Mouse (Mus musculus) leukemia stem cell, adult 10-12 weeks (primary cell): ENCODE results near the gene Olfr61. TPM values are rescaled to one million over a fixed set of nuclear protein-coding genes. Genes with fewer than 3 reads are reported as not detected.

Experiments used
- polyA plus RNA-seq: library from polyadenylated mRNA; stranded (reverse); fragments of >175 nt; gene quantifications from 2 replicates; pipeline ENCODE4 v1.2.3, GENCODE M21; 2012; ENCODE audit warnings: low replicate concordance

Gene Olfr61
- not detected in 2 replicates for polyA plus RNA-seq

GRCm38 (mm10) chr7:140628670-140629069 is at the start of gene Olfr61:
Olfr61 (plus strand) TSS chr7:140628970.

GRCm38 (mm10) chr7:140600969-140601368 is 27.8 kb upstream of the Olfr61 start, which contains the start of gene Olfr46:
Olfr46 (plus strand) TSS chr7:140601269.

GRCm38 (mm10) chr7:140646152-140646551 is 17.4 kb downstream of the Olfr61 start, which contains the start of gene Olfr53:
Olfr53 (plus strand) TSS chr7:140646452.

GRCm38 (mm10) chr7:140659630-140660029 is 30.9 kb downstream of the Olfr61 start, which contains the start of gene Olfr539:
Olfr539 (plus strand) TSS chr7:140659930.

GRCm38 (mm10) chr7:140681651-140682050 is 52.9 kb downstream of the Olfr61 start, which contains the start of gene Olfr45:
Olfr45 (plus strand) TSS chr7:140681951.

Other genes with a start within 250 kb of the Olfr61 start
- not detected in 2 replicates for gene Olfr531, start 226.1 kb upstream of the Olfr61 start, polyA plus RNA-seq
- gene Olfr532, start 207.3 kb upstream of the Olfr61 start, polyA plus RNA-seq = not detected in 2 replicates
- not detected in 2 replicates for gene Olfr533, start 165.6 kb upstream of the Olfr61 start, polyA plus RNA-seq
- gene Olfr535, start 144.8 kb upstream of the Olfr61 start, polyA plus RNA-seq = not detected in 2 replicates
- gene Olfr536, start 121.6 kb upstream of the Olfr61 start, polyA plus RNA-seq = not detected in 2 replicates
- not detected in 2 replicates for gene Olfr538, start 61.1 kb upstream of the Olfr61 start, polyA plus RNA-seq
- not detected in 2 replicates for gene Olfr46, start 27.7 kb upstream of the Olfr61 start, polyA plus RNA-seq
- gene Olfr53, start 17.5 kb downstream of the Olfr61 start, polyA plus RNA-seq = not detected in 2 replicates
- not detected in 2 replicates for gene Olfr539, start 31.0 kb downstream of the Olfr61 start, polyA plus RNA-seq
- gene Olfr45, start 53.0 kb downstream of the Olfr61 start, polyA plus RNA-seq = not detected in 2 replicates
- not detected in 2 replicates for gene Olfr541, start 68.3 kb downstream of the Olfr61 start, polyA plus RNA-seq
- not detected in 2 replicates for gene Cyp2e1, start 134.8 kb downstream of the Olfr61 start, polyA plus RNA-seq
- not detected in 2 replicates for gene Syce1, start 158.9 kb downstream of the Olfr61 start, polyA plus RNA-seq
- not detected in 2 replicates for gene Zfp941, start 193.2 kb downstream of the Olfr61 start, polyA plus RNA-seq
- gene Urah, start 206.0 kb downstream of the Olfr61 start, polyA plus RNA-seq = not detected in 2 replicates
- gene Scgb1c1, start 216.6 kb downstream of the Olfr61 start, polyA plus RNA-seq = not detected in 2 replicates
- gene Odf3, start 218.8 kb downstream of the Olfr61 start, polyA plus RNA-seq = not detected in 2 replicates
- not detected in 2 replicates for gene Gm45785, start 227.4 kb downstream of the Olfr61 start, polyA plus RNA-seq
- gene Ric8a, start 228.0 kb downstream of the Olfr61 start, polyA plus RNA-seq = 59.0 and 60.4 TPM in 2 replicates
- 1.6 and 5.5 TPM in 2 replicates for gene Bet1l, start 228.6 kb downstream of the Olfr61 start, polyA plus RNA-seq